Mouse (Mus musculus) liver, postnatal 0 days (tissue): ENCODE results near the gene Hipk2.

Experiments
- CTCF ChIP-seq: sonication (generic); IDR thresholded peaks from 2 replicates; pipeline ENCODE4 v1.5.1; 2016; ENCODE audit warnings: antibody characterized with exemption, low read depth
- EP300 ChIP-seq: IDR thresholded peaks from 2 replicates; pipeline ENCODE4 v1.6.1; 2016; ENCODE audit warnings: antibody characterized with exemption, low read depth, mild to moderate bottlenecking

DNA sequence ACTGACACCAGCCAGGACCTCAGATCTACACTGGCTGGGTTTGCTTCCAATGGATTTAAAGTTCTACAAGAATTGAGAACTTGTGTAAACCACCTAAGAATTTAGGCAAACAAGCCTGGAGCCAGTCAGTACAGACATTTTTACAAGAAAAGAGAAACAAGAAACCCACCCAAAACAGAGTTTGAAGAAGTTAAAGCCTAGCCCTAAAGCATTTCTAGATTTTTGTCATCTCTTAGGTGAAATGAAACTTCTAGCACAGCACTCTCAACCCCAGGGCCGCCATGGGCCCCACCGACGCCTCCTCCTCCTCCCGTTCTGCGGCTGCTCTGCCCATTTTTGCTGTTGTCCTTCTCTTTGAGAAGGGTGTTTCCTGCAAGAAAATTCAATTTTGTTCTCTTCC, 184.9 kb downstream of the Hipk2 start:
- TF ChIP-seq EP300 (no peak), CTCF (no peak)
